Mouse (Mus musculus) limb, embryonic 11.5 days (tissue): ENCODE measurements at regions not wholly inside any gene's neighbourhood (a gene's known extent, or its start where the extent isn't known, plus 50 kb on each side); places are given as distances from the start of the nearest gene placed in this dataset.

Experiments
- ATAC-seq: fragments of 200-750 bp; cut with Nextera tagmentation; 2 replicates; pipeline ENCODE4 v1.8.0; 2017; ENCODE audit warnings: low read depth; ENCODE audit not compliant: insufficient number of reproducible peaks, low FRiP score, low TSS enrichment
- DNase-seq: peaks from one replicate; pipeline ENCODE4 v3.0.0-alpha.2; 2015; ENCODE audit warnings: low spot score
- H3K27ac ChIP-seq: fragments of 300-500 bp; sonication (generic); replicated peaks from 2 replicates; pipeline ENCODE4 v1.5.1; 2014; ENCODE audit warnings: low read depth, mild to moderate bottlenecking, low read length
- H3K27me3 ChIP-seq: fragments of 300-500 bp; sonication (generic); 2 replicates; pipeline ENCODE4 v1.6.1; 2014; ENCODE audit warnings: mild to moderate bottlenecking, low read length, mixed read lengths; ENCODE audit not compliant: control insufficient read depth, insufficient read depth
- H3K36me3 ChIP-seq: fragments of 300-500 bp; sonication (generic); 2 replicates; pipeline ENCODE4 v1.6.1; 2014; ENCODE audit warnings: mild to moderate bottlenecking, low read length, moderate library complexity, mixed read lengths; ENCODE audit not compliant: control insufficient read depth, insufficient read depth
- H3K4me1 ChIP-seq: fragments of 300-500 bp; sonication (generic); 2 replicates; pipeline ENCODE4 v1.6.1; 2014; ENCODE audit warnings: low read length, mixed read lengths; ENCODE audit not compliant: control insufficient read depth, insufficient read depth
- H3K4me2 ChIP-seq: fragments of 300-500 bp; sonication (generic); 2 replicates; pipeline ENCODE4 v1.6.1; 2014; ENCODE audit warnings: low read depth, mild to moderate bottlenecking, moderate library complexity; ENCODE audit not compliant: severe bottlenecking
- H3K4me3 ChIP-seq: fragments of 300-500 bp; sonication (generic); 2 replicates; pipeline ENCODE4 v1.5.1; 2014; ENCODE audit warnings: low read depth, low read length
- H3K9ac ChIP-seq: fragments of 300-500 bp; sonication (generic); 2 replicates; pipeline ENCODE4 v1.6.1; 2014; ENCODE audit warnings: mild to moderate bottlenecking, low read length
- H3K9me3 ChIP-seq: fragments of 300-500 bp; sonication (generic); 2 replicates; pipeline ENCODE4 v1.6.1; 2016; ENCODE audit warnings: low read length; ENCODE audit not compliant: control insufficient read depth
- whole genome bisulfite sequencing: fragments of 180-500 bp; shearing (Covaris S2); extraction: QIAGEN DNeasy Blood & Tissue Kit; methylation state at CpG from one replicate; pipeline ENCODE4 v1.1.7; 2014; 5-methylcytosine and 5-hydroxymethylcytosine counted together

DNA sequence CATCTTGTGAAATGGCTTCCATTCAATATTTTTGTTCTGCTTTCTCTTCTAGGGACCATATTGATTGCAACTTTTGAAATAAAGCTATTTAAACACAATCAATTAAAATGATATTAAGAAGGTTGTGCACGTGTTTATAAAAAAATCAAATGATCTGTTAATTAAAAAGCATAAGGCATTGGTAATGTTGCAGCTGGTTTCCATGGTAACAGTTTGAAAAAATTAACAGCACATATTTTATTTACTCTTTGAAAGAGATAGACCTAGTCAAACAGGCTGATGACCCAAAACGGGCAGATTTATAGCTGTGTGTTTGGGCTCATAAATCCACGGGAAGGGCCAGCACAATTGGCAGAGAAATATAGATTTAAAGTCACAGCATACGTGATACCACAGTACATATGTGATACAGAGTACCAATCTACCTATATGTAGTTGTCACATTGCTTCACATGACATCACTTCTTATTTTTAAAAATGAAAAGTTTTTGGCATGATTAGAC is 260.6 kb upstream of the Nrip1 start:
- ATAC-seq = no peak
- peak; percentile 10 for DNase-seq
- H3K36me3 ChIP-seq = no peaks in the 10 kb centered on the region
- no peak overlapping the region for H3K4me3 ChIP-seq
- no peak overlapping the region for H3K27ac ChIP-seq
- no peak overlapping the region for H3K4me2 ChIP-seq
- no peaks in the 10 kb centered on the region for H3K9me3 ChIP-seq
- H3K4me1 ChIP-seq = no peaks in the 10 kb centered on the region
- no peaks in the 10 kb centered on the region for H3K27me3 ChIP-seq
- H3K9ac ChIP-seq = no peak overlapping the region
- WGBS = 79% methylated on average over 4 of the region's 4 CpGs

GRCm38 (mm10) chr16:76626142-76626541 is 252.5 kb upstream of the Nrip1 start:
- Histone ChIP-seq H3K27me3 (no peaks in the 10 kb centered on the region), H3K9me3 (no peaks in the 10 kb centered on the region), H3K36me3 (no peaks in the 10 kb centered on the region), H3K4me3 (no peak overlapping the region), H3K4me2 (no peak overlapping the region), H3K4me1 (no peaks in the 10 kb centered on the region), H3K9ac (no peak overlapping the region), H3K27ac (no peak overlapping the region)
- ATAC-seq = no peak
- WGBS = 59% methylated on average over 4 of the region's 4 CpGs
- no peak for DNase-seq

DNA sequence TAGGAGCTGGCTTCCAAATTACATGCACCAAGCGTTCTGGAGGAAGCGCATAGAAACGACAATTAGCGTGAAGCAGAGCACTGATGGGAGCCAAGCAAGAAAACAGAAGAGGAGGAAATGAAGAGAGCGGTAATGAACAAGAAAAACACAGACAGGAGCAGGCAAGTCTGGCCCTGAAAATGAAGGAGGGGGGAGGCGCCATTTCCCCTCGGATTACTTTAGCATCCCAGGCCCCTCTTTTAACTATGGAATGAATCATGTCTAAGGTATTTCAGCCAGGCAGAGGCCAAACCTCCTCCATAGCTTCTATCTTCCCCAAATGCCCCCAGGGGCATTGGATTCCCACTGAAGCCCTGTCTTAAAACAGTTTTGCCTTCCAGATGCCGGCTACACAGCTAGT is 248.1 kb upstream of the Nrip1 start:
- Histone ChIP-seq H3K27me3 (no peaks in the 10 kb centered on the region), H3K9me3 (no peaks in the 10 kb centered on the region), H3K4me2 (no peak overlapping the region), H3K27ac (no peak overlapping the region), H3K4me1 (no peaks in the 10 kb centered on the region), H3K9ac (no peak overlapping the region), H3K36me3 (no peaks in the 10 kb centered on the region), H3K4me3 (no peak overlapping the region)
- 48% methylated on average over 8 of the region's 8 CpGs for WGBS
- peak; percentile 32 for DNase-seq
- no peak for ATAC-seq

DNA sequence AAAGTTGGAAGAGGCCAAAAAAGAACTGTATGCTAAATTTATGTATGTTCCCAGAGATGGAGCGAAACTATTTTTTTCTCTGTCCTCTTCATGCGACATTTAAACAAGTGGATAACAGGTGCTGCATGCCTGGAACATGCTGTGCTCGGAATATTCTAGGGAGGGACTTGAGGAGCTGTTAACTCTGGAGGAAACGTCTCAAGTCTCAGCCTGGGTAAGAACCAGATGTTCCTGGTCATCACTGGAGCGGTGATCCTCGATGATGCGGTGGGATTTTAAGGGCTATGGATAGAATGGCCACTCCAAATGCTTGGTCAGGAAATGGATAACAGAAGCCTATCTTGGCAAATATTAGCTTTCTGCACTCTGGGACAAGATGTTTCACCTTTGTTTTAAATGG is 244.7 kb upstream of the Nrip1 start:
- no peak for ATAC-seq

GRCm38 (mm10) chr16:76611061-76611460 is 237.4 kb upstream of the Nrip1 start:
- Histone ChIP-seq H3K9me3 (no peaks in the 10 kb centered on the region), H3K36me3 (no peaks in the 10 kb centered on the region), H3K4me2 (no peak overlapping the region), H3K27me3 (no peaks in the 10 kb centered on the region), H3K4me3 (no peak overlapping the region), H3K4me1 (no peaks in the 10 kb centered on the region), H3K27ac (no peak overlapping the region), H3K9ac (no peak overlapping the region)
- ATAC-seq = no peak
- DNase-seq = no peak

More for the DNA sequence above, 244.7 kb upstream of the Nrip1 start:
- no peak overlapping the region for H3K4me3 ChIP-seq
- H3K27me3 ChIP-seq = no peaks in the 10 kb centered on the region
- 79% methylated on average over 7 of the region's 7 CpGs for WGBS
- H3K27ac ChIP-seq = no peak overlapping the region
- no peak for DNase-seq
- no peaks in the 10 kb centered on the region for H3K9me3 ChIP-seq
- H3K4me1 ChIP-seq = no peaks in the 10 kb centered on the region
- H3K36me3 ChIP-seq = no peaks in the 10 kb centered on the region
- H3K9ac ChIP-seq = no peak overlapping the region
- H3K4me2 ChIP-seq = no peak overlapping the region

DNA sequence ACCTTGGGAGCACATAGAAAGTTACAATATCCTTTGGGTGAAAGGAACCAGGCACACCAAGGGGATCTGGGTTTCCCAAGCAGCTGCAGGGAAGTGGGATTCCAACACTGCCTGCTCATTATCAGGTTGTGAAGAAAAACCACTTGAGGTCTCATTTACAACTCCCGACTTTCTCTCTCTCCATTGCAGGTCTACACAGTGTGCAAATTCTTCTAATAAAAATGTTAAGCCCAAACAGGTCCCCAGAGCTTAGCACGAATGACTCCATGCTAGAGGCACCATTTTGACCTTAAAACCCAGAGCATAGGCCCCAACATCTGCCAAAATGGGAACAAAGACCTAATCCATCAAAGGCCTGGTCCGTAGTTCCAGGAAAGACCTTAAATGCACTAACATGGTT is 231.3 kb upstream of the Nrip1 start:
- Histone ChIP-seq H3K27ac (no peak overlapping the region), H3K4me3 (no peak overlapping the region), H3K36me3 (no peaks in the 10 kb centered on the region), H3K4me2 (no peak overlapping the region), H3K4me1 (no peaks in the 10 kb centered on the region), H3K27me3 (no peaks in the 10 kb centered on the region), H3K9me3 (no peaks in the 10 kb centered on the region), H3K9ac (no peak overlapping the region)
- ATAC-seq (no peak), DNase-seq (no peak)
- 48% methylated on average over 3 of the region's 3 CpGs for WGBS

- H3K9ac ChIP-seq = no peak overlapping the region
- no peaks in the 10 kb centered on the region for H3K4me1 ChIP-seq
- H3K27ac ChIP-seq = no peak overlapping the region
- H3K27me3 ChIP-seq = no peaks in the 10 kb centered on the region
- H3K4me2 ChIP-seq = no peak overlapping the region
- no peaks in the 10 kb centered on the region for H3K9me3 ChIP-seq
- DNase-seq (no peak), ATAC-seq (no peak)
- no peak overlapping the region for H3K4me3 ChIP-seq
- WGBS = 43% methylated on average over 6 of the region's 6 CpGs
- H3K36me3 ChIP-seq = no peaks in the 10 kb centered on the region
Measured at GRCm38 (mm10) chr16:76603846-76604258, 230.2 kb upstream of the Nrip1 start.

DNA sequence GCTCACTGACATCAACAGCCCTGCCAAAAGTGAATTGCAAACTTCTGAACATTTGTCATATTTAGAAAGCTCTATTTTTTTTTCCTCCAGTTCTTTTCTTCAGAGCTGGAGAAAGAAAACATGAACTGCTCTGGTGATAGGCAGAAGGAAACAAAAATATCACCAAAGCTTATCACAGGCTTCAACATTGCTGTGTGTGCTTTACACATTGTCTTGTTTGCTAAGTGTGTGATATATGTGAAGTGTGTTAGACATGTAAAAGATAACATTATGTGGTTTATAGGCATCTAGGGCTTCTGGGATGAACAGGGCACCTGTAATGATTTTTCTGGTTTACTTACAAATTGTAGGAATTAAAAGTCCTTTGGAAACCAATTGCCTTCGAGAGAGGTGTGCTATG is 229.8 kb upstream of the Nrip1 start:
- Histone ChIP-seq H3K9me3 (no peaks in the 10 kb centered on the region), H3K4me2 (no peak overlapping the region), H3K4me3 (no peak overlapping the region), H3K27ac (no peak overlapping the region), H3K27me3 (no peaks in the 10 kb centered on the region), H3K36me3 (no peaks in the 10 kb centered on the region), H3K9ac (no peak overlapping the region), H3K4me1 (no peaks in the 10 kb centered on the region)
- WGBS = 79% methylated on average over 1 of the region's 1 CpGs
- no peak for ATAC-seq
- no peak for DNase-seq

GRCm38 (mm10) chr16:76600131-76600530 is 226.5 kb upstream of the Nrip1 start:
- H3K9ac ChIP-seq = no peak overlapping the region
- ATAC-seq = no peak

More at GRCm38 (mm10) chr16:76600131-76600530, 226.5 kb upstream of the Nrip1 start:
- no peak overlapping the region for H3K4me2 ChIP-seq
- no peaks in the 10 kb centered on the region for H3K36me3 ChIP-seq
- no peaks in the 10 kb centered on the region for H3K27me3 ChIP-seq
- H3K27ac ChIP-seq = no peak overlapping the region
- no peak for DNase-seq
- no peaks in the 10 kb centered on the region for H3K4me1 ChIP-seq
- WGBS = 80% methylated on average over 10 of the region's 10 CpGs
- no peak overlapping the region for H3K4me3 ChIP-seq
- no peaks in the 10 kb centered on the region for H3K9me3 ChIP-seq
